ENCODE assay signal across 11 mouse cellular contexts in the genomic region with DNA sequence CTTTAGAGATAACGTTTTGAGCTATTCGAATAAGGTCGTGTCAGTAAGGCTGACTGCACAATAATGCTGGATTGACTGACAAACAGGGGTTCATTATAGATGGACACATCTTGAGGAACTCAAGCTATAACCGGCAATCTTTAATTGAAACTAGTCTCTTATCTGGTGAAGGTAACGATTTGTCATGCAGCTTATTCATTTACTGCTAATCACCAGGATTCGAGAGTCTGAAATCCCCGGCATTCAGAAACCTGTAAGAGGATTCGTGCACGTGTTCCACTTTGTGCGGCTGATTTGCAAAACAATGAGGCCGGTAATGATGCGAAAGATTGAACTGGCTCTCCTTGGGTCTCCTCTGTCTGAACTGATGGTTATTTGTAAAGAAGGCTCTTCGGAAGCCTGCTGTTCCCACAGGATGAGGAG.
DNase-seq lines count a peak whose midpoint lies in the region; ATAC-seq lines count a peak whose summit lies in the region.
"Had no signal": no experiment of that assay in that cellular context is flagged by ENCODE, and none has a peak within 500 bp of the region (broad histone marks: within the 10 kb centered on the region; RNA-seq: fewer than 3 reads in every experiment).

No protein-coding gene starts in this region.

- 4% methylated on average over 13 of the region's 13 CpGs for WGBS in forebrain, embryonic 13.5 days
- 14% methylated on average over 13 of the region's 13 CpGs for WGBS in midbrain, embryonic 12.5 days

- H3K27ac ChIP-seq in forebrain, embryonic 13.5 days, result no peak overlapping the region
- H3K27ac ChIP-seq in midbrain, embryonic 12.5 days (replicated peaks), result no peak overlapping the region

- peak; percentile 81 for DNase-seq in ES-CJ7 (ENCODE audit: low read depth, low spot score)
- peak; percentile 90 for DNase-seq in R1 (ENCODE audit: low read depth, low spot score)
- no peak for DNase-seq in MN1 (ENCODE audit: low spot score)
- no peak for DNase-seq in thymus, postnatal 14 days
- DNase-seq: kidney, postnatal 10 days had no signal

- H3K27me3 ChIP-seq in forebrain, embryonic 13.5 days, result no peaks in the 10 kb centered on the region
- H3K27me3 ChIP-seq in midbrain, embryonic 12.5 days, result peaks cover 9% of the 10 kb centered on the region; the same call in 1 of the 2 replicates

- H3K4me2 ChIP-seq in forebrain, embryonic 13.5 days, result peak overlapping the region; percentile 51
- H3K4me2 ChIP-seq in midbrain, embryonic 12.5 days (replicated peaks), result peak overlapping the region; percentile 36
- H3K4me2 ChIP-seq: heart, embryonic 11.5 days; lung, embryonic 14.5 days had no signal

- peak; percentile 80 for ATAC-seq in forebrain, embryonic 13.5 days
- peak; percentile 84 for ATAC-seq in midbrain, embryonic 12.5 days (ENCODE audit: low FRiP score, low read depth)
- no peak for ATAC-seq in megakaryocyte progenitor cell, adult 5-6 weeks (replicated peaks; ENCODE audit: poor library complexity)

- no peaks in the 10 kb centered on the region for H3K9me3 ChIP-seq in forebrain, embryonic 13.5 days (replicated peaks)
- no peaks in the 10 kb centered on the region for H3K9me3 ChIP-seq in midbrain, embryonic 12.5 days

- peak overlapping the region; percentile 9; the same call in 1 of the 2 replicates for H3K4me3 ChIP-seq in forebrain, embryonic 13.5 days
- peak overlapping the region; percentile 1; the same call in 1 of the 2 replicates for H3K4me3 ChIP-seq in midbrain, embryonic 12.5 days
- H3K4me3 ChIP-seq: erythroblast, embryonic 14.5 days had no signal

- H3K4me1 ChIP-seq in forebrain, embryonic 13.5 days, result peaks cover 18% of the 10 kb centered on the region
- H3K4me1 ChIP-seq in midbrain, embryonic 12.5 days, result peaks cover 18% of the 10 kb centered on the region

- no peak overlapping the region; the same call in 1 of the 2 replicates for H3K9ac ChIP-seq in forebrain, embryonic 13.5 days
- no peak overlapping the region for H3K9ac ChIP-seq in midbrain, embryonic 12.5 days (replicated peaks)
- H3K9ac ChIP-seq: lung, embryonic 14.5 days had no signal

- H3K36me3 ChIP-seq in forebrain, embryonic 13.5 days (ENCODE audit: poor library complexity, severe bottlenecking), result no peaks in the 10 kb centered on the region
- no peaks in the 10 kb centered on the region for H3K36me3 ChIP-seq in midbrain, embryonic 12.5 days

Comparison
In these comparisons a context has a peak if more than half of its experiments do, and no peak if none do; other contexts are left out.
1. DNase-seq: peak in ES-CJ7 (single experiment) and R1 (single experiment); none in MN1 (single experiment) and thymus, postnatal 14 days (single experiment).